In the genomic region with DNA sequence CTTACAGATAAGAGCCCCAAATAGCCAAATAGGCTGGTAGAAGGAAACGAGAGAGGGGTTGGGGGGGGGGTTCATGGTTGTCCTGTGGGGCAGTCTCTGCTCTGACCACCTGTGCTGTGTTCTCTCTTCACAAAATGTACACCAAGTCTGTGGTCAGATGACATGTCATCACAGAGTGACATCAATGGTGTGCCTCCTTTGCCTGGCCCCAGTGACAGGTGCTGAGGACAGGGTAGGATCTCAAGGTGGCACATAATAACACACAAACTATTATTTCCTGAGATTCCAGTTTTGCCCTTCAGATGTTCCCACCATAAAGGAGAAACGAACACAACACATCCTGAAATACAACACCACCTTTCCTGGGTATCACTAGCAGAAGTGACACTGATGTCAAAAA, we compare ENCODE assay signal across 27 mouse cellular contexts.
DNase-seq lines count a peak whose midpoint lies in the region; ATAC-seq and TF ChIP-seq lines count a peak whose summit lies in the region.
"Had no signal": no experiment of that assay in that cellular context is flagged by ENCODE, and none has a peak within 500 bp of the region (broad histone marks: within the 10 kb centered on the region; RNA-seq: fewer than 3 reads in every experiment).

No protein-coding gene starts in this region.

- no peak overlapping the region for H3K27ac ChIP-seq in liver, embryonic 12.5 days
- H3K27ac ChIP-seq in intestine, embryonic 14.5 days (ENCODE audit: low read depth), result peak overlapping the region; percentile 30; the same call in 1 of the 2 replicates
- H3K27ac ChIP-seq in intestine, postnatal 0 days (ENCODE audit: low read depth, low read length), result peak overlapping the region; percentile 91
- H3K27ac ChIP-seq: forebrain, embryonic 10.5 days; forebrain, embryonic 13.5 days; heart, embryonic 13.5 days; hindbrain, embryonic 14.5 days; hindbrain, postnatal 0 days had no signal

- no peak for TF ChIP-seq CTCF in intestine, postnatal 0 days (IDR thresholded peaks at IDR 0.05; ENCODE audit: low read depth)

- H3K4me2 ChIP-seq in liver, embryonic 12.5 days, result no peak overlapping the region
- no peak overlapping the region for H3K4me2 ChIP-seq in intestine, embryonic 14.5 days (ENCODE audit: low read length)
- peak overlapping the region; percentile 18; the same call in 1 of the 2 replicates for H3K4me2 ChIP-seq in intestine, postnatal 0 days (replicated peaks; ENCODE audit: low read depth)
- H3K4me2 ChIP-seq: forebrain, embryonic 13.5 days; heart, embryonic 13.5 days; hindbrain, embryonic 14.5 days had no signal

- H3K4me1 ChIP-seq in liver, embryonic 12.5 days, result peaks cover 8% of the 10 kb centered on the region
- no peaks in the 10 kb centered on the region for H3K4me1 ChIP-seq in intestine, embryonic 14.5 days (replicated peaks; ENCODE audit: control insufficient read depth, insufficient read depth, low read length)
- peaks cover 13% of the 10 kb centered on the region for H3K4me1 ChIP-seq in intestine, postnatal 0 days (replicated peaks; ENCODE audit: control insufficient read depth, insufficient read depth, low read length)

- no peak overlapping the region for H3K4me3 ChIP-seq in liver, embryonic 12.5 days
- no peak overlapping the region for H3K4me3 ChIP-seq in intestine, embryonic 14.5 days (ENCODE audit: low read depth, low read length)
- no peak overlapping the region for H3K4me3 ChIP-seq in intestine, postnatal 0 days (ENCODE audit: low read depth, low read length)
- H3K4me3 ChIP-seq: forebrain, embryonic 10.5 days; forebrain, embryonic 13.5 days; heart, embryonic 13.5 days had no signal

- 37% methylated on average over 2 of the region's 2 CpGs for WGBS in liver, embryonic 12.5 days (ENCODE audit: insufficient replicate concordance)
- WGBS in intestine, embryonic 14.5 days, result 33% methylated on average over 2 of the region's 2 CpGs
- WGBS in intestine, postnatal 0 days, result 19% methylated on average over 2 of the region's 2 CpGs

- no peak overlapping the region for H3K9ac ChIP-seq in liver, embryonic 12.5 days
- H3K9ac ChIP-seq in intestine, embryonic 14.5 days (ENCODE audit: low read length), result no peak overlapping the region
- no peak overlapping the region for H3K9ac ChIP-seq in intestine, postnatal 0 days (ENCODE audit: low read depth, low read length)
- H3K9ac ChIP-seq: forebrain, embryonic 13.5 days; heart, embryonic 13.5 days; hindbrain, embryonic 14.5 days had no signal

- H3K9me3 ChIP-seq in liver, embryonic 12.5 days (replicated peaks), result no peaks in the 10 kb centered on the region
- H3K9me3 ChIP-seq in intestine, embryonic 14.5 days (ENCODE audit: control insufficient read depth, low read length), result no peaks in the 10 kb centered on the region
- no peaks in the 10 kb centered on the region for H3K9me3 ChIP-seq in intestine, postnatal 0 days (ENCODE audit: control insufficient read depth)
- H3K9me3 ChIP-seq: forebrain, embryonic 10.5 days; forebrain, embryonic 13.5 days; heart, embryonic 13.5 days had no signal

- no peaks in the 10 kb centered on the region for H3K36me3 ChIP-seq in liver, embryonic 12.5 days
- H3K36me3 ChIP-seq in intestine, embryonic 14.5 days (ENCODE audit: control insufficient read depth, insufficient read depth, low read length), result no peaks in the 10 kb centered on the region
- no peaks in the 10 kb centered on the region for H3K36me3 ChIP-seq in intestine, postnatal 0 days (ENCODE audit: control insufficient read depth, insufficient read depth)
- H3K36me3 ChIP-seq: forebrain, embryonic 10.5 days; heart, embryonic 13.5 days had no signal

- peak; percentile 1 for DNase-seq in liver
- peak; percentile 62 for DNase-seq in intestine, embryonic 14.5 days (ENCODE audit: low spot score)
- no peak for DNase-seq in right cerebral cortex, postnatal 25 days
- DNase-seq in adrenal gland, postnatal 25 days, result no peak
- DNase-seq: adrenal gland, adult 2 months; adrenal gland, postnatal 14 days; B cell, adult 2 months; cerebellum, adult 11-12 months; cerebellum, adult 8-10 months; cerebellum, postnatal 10 days; cerebellum, postnatal 36 days; gastrocnemius, postnatal 10 days; gastrocnemius, postnatal 36 days; heart, postnatal 14 days; heart, postnatal 4 days had no signal

- H3K27me3 ChIP-seq in liver, embryonic 12.5 days (replicated peaks), result peaks cover 16% of the 10 kb centered on the region
- no peaks in the 10 kb centered on the region for H3K27me3 ChIP-seq in intestine, embryonic 14.5 days (replicated peaks; ENCODE audit: control insufficient read depth, insufficient read depth, low read length)
- H3K27me3 ChIP-seq in intestine, postnatal 0 days (replicated peaks; ENCODE audit: control insufficient read depth, insufficient read depth, low read length), result no peaks in the 10 kb centered on the region
- H3K27me3 ChIP-seq: forebrain, embryonic 13.5 days; Patski had no signal

- ATAC-seq in liver, embryonic 12.5 days, result no peak
- peak; percentile 46; the same call in 1 of the 2 replicates for ATAC-seq in intestine, embryonic 14.5 days (replicated peaks; ENCODE audit: low FRiP score, low TSS enrichment, low read depth)
- ATAC-seq in intestine, postnatal 0 days, result peak; percentile 62
- no peak for ATAC-seq in activated CD4-positive, CD25-positive, alpha-beta regulatory T cell, adult 4 months
- ATAC-seq: CD4-positive, CD25-positive, alpha-beta regulatory T cell, adult 4 months; forebrain, embryonic 13.5 days; forebrain, embryonic 16.5 days; hindbrain, postnatal 0 days; inflammation-experienced regulatory T-cells, adult 6 months; Patski had no signal

Comparison
In these comparisons a context has a peak if more than half of its experiments do, and no peak if none do; other contexts are left out.
1. DNase-seq: peak in liver (single experiment) and intestine, embryonic 14.5 days (single experiment); none in right cerebral cortex, postnatal 25 days (single experiment) and adrenal gland, postnatal 25 days (single experiment).
2. ATAC-seq: peak in intestine, embryonic 14.5 days (single experiment) and intestine, postnatal 0 days (single experiment); none in liver, embryonic 12.5 days (single experiment) and activated CD4-positive, CD25-positive, alpha-beta regulatory T cell, adult 4 months (single experiment).